Mouse (Mus musculus) hindbrain, embryonic 16.5 days (tissue): ENCODE results near the gene Gria3. TPM values are rescaled to one million over a fixed set of nuclear protein-coding genes. Genes with fewer than 3 reads are reported as not detected.

Experiments used
- ATAC-seq: fragments of 200-750 bp; cut with Nextera tagmentation; 2 replicates; pipeline ENCODE4 v1.8.0; 2017; ENCODE audit warnings: moderate TSS enrichment, moderate library complexity
- H3K27ac ChIP-seq: fragments of 300-500 bp; sonication (generic); 2 replicates; pipeline ENCODE4 v1.5.1; 2014; ENCODE audit warnings: low read depth, mild to moderate bottlenecking, control low read depth, low read length, moderate library complexity
- H3K27me3 ChIP-seq: fragments of 300-500 bp; sonication (generic); replicated peaks from 2 replicates; pipeline ENCODE4 v1.6.1; 2014; ENCODE audit warnings: low read length; ENCODE audit not compliant: control insufficient read depth, insufficient read depth
- H3K36me3 ChIP-seq: fragments of 300-500 bp; sonication (generic); 2 replicates; pipeline ENCODE4 v1.6.1; 2014; ENCODE audit warnings: mild to moderate bottlenecking, low read length, moderate library complexity, mixed read lengths; ENCODE audit not compliant: control insufficient read depth, insufficient read depth
- H3K4me1 ChIP-seq: fragments of 300-500 bp; sonication (generic); 2 replicates; pipeline ENCODE4 v1.6.1; 2014; ENCODE audit warnings: low read depth, low read length; ENCODE audit not compliant: control insufficient read depth, insufficient read depth
- H3K4me2 ChIP-seq: fragments of 300-500 bp; sonication (generic); 2 replicates; pipeline ENCODE4 v1.6.1; 2014; ENCODE audit warnings: mild to moderate bottlenecking, low read length, control low read depth, moderate library complexity
- H3K4me3 ChIP-seq: fragments of 300-500 bp; sonication (generic); 2 replicates; pipeline ENCODE4 v1.5.1; 2014; ENCODE audit warnings: mild to moderate bottlenecking, low read length, control low read depth, moderate library complexity
- H3K9ac ChIP-seq: fragments of 300-500 bp; sonication (generic); 2 replicates; pipeline ENCODE4 v1.6.1; 2014; ENCODE audit warnings: low read depth, mild to moderate bottlenecking, control low read depth, low read length, moderate library complexity
- H3K9me3 ChIP-seq: fragments of 300-500 bp; sonication (generic); 2 replicates; pipeline ENCODE4 v1.6.1; 2014; ENCODE audit warnings: mild to moderate bottlenecking, low read length, moderate library complexity; ENCODE audit not compliant: control insufficient read depth
- whole genome bisulfite sequencing: fragments of 180-500 bp; shearing (Covaris S2); extraction: QIAGEN DNeasy Blood & Tissue Kit; methylation state at CpG from one replicate; pipeline ENCODE4 v1.1.7; 2014; 5-methylcytosine and 5-hydroxymethylcytosine counted together
- polyA plus RNA-seq: library from polyadenylated mRNA; unstranded; fragments of >200 nt; fragmentation: Nextera tagmentation; extraction: Ambion mirVana; gene quantifications from 2 replicates; pipeline ENCODE4 v1.2.1, GENCODE M21; 2015

Gria3 gene
- polyA plus RNA-seq, result 20.4 and 20.5 TPM in 2 replicates

DNA sequence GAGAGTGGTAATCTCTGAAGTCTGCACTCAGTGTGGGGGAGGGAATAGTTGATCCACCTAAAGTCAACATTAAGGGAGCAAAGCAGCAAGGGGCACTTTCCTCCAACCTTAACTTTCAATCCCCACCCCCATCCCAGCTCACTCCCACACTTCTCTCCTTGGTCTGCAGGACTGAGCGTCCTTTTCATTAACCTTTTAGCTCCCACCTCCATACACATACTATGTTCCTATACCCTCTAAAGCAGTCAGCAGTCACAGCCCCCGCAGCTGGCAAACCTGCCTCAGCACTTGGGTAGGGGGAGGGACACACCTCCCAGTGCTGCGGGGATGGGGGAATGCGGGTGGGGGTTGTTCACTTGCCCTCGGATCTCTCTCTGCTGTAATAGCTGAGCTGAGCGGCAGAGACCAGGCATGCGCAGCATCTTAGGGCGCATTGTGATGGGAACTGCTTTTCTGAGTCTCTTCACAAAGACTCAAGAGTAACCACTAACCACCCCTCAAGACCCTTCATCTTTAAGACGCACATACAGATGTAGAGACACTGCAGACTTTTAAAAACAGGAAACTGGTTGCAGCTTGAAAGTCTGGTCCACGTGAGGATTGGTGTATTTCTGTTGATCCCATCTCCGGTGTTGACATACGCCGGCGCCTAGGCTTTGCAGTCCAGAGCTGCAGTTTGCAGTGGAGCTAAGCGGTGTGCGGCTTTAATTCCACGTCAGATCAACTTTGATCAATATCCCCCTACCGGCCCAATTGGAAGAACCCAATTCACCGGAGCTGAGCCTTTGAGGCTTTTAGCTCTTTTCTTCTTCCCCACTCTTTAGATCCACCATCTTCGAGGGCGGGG lies at the start of gene Gria3:
Gene Gria3 (plus strand): TSS at position 797 of the 847 bp plus-strand sequence.
- Histone ChIP-seq H3K9me3 (no peaks in the 10 kb centered on the region), H3K27me3 (no peaks in the 10 kb centered on the region), H3K4me1 (no peaks in the 10 kb centered on the region), H3K9ac (peak within 1 kb of the TSS; percentile 62), H3K4me2 (peak within 1 kb of the TSS; percentile 68), H3K27ac (peak within 1 kb of the TSS; percentile 56), H3K4me3 (peak within 1 kb of the TSS; percentile 50), H3K36me3 (no peaks in the 10 kb centered on the region)
- WGBS, result 13% methylated on average over 21 of the region's 21 CpGs
- peak; percentile 86 for ATAC-seq

- Histone ChIP-seq H3K9me3 (no peaks in the 10 kb centered on the region), H3K4me3 (no peak overlapping the region), H3K4me1 (no peaks in the 10 kb centered on the region), H3K27ac (no peak overlapping the region), H3K36me3 (no peaks in the 10 kb centered on the region), H3K9ac (no peak overlapping the region), H3K27me3 (no peaks in the 10 kb centered on the region), H3K4me2 (no peak overlapping the region)
- peak; percentile 69; the same call in 1 of the 2 replicates for ATAC-seq
- WGBS, result 34% methylated on average over 7 of the region's 7 CpGs
These were observed 13.6 kb upstream of the Gria3 start for GRCm38 (mm10) chrX:41387086-41387485.

- no peaks in the 10 kb centered on the region for H3K9me3 ChIP-seq
- no peaks in the 10 kb centered on the region for H3K27me3 ChIP-seq
- no peak overlapping the region for H3K27ac ChIP-seq
- no peaks in the 10 kb centered on the region for H3K36me3 ChIP-seq
- H3K9ac ChIP-seq, result no peak overlapping the region
- H3K4me3 ChIP-seq, result no peak overlapping the region
- WGBS, result 100% methylated on average over 1 of the region's 1 CpGs
- no peak overlapping the region for H3K4me2 ChIP-seq
- ATAC-seq, result no peak
- H3K4me1 ChIP-seq, result no peaks in the 10 kb centered on the region
These were observed 11.6 kb upstream of the Gria3 start for GRCm38 (mm10) chrX:41389079-41389478.

- Histone ChIP-seq H3K9me3 (no peaks in the 10 kb centered on the region), H3K4me2 (no peak overlapping the region), H3K27ac (no peak overlapping the region), H3K4me3 (no peak overlapping the region), H3K9ac (no peak overlapping the region), H3K36me3 (no peaks in the 10 kb centered on the region), H3K27me3 (no peaks in the 10 kb centered on the region), H3K4me1 (no peaks in the 10 kb centered on the region)
- ATAC-seq, result no peak
These were observed 2.2 kb upstream of the Gria3 start for GRCm38 (mm10) chrX:41398482-41398881.

GRCm38 (mm10) chrX:41401186-41401585 lies 532 bp downstream of the Gria3 start:
- Histone ChIP-seq H3K27ac (peak overlapping the region; percentile 56), H3K4me3 (peak overlapping the region; percentile 50), H3K4me2 (peak overlapping the region; percentile 68), H3K4me1 (no peaks in the 10 kb centered on the region), H3K9ac (peak overlapping the region; percentile 62), H3K27me3 (no peaks in the 10 kb centered on the region), H3K36me3 (no peaks in the 10 kb centered on the region), H3K9me3 (no peaks in the 10 kb centered on the region)
- peak; percentile 31; the same call in 1 of the 2 replicates for ATAC-seq
- WGBS, result 16% methylated on average over 17 of the region's 17 CpGs

DNA sequence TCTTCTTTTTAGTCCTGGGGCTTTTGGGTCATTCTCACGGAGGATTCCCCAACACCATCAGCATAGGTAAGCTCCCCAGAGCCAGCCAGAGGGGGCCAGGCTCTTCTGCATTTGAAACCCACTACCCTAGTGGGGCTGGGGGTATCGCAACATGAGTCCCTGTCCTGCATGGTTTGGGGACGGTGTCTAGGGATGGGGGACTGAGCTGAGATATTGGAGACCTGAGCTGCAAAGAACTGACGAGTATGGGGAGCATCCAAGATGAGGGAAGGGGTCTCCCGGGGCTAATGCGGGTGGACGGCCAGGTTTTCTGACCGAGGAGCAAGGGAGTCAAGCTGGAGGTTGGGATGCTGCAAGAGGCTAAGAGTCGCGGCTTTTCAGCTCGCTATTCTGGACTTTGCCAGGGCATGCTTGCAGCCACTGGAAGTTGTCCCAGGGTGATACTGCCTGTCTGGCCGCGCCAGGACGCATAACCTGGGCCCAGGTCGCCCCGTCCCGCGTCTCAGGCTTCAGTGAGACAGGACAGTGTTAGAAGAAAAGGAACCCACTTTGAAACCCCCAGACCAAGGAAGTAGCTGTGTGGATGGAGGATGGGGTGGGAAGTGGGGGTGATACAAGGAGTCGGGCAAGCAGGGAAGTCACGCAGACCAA lies 1.1 kb downstream of the Gria3 start:
- H3K9me3 ChIP-seq, result no peaks in the 10 kb centered on the region
- H3K4me1 ChIP-seq, result no peaks in the 10 kb centered on the region
- peak; percentile 38 for ATAC-seq
- H3K27me3 ChIP-seq, result no peaks in the 10 kb centered on the region
- H3K36me3 ChIP-seq, result no peaks in the 10 kb centered on the region
- WGBS, result 18% methylated on average over 19 of the region's 20 CpGs
- H3K4me3 ChIP-seq, result peak overlapping the region; percentile 50
- peak overlapping the region; percentile 68 for H3K4me2 ChIP-seq
- H3K9ac ChIP-seq, result peak overlapping the region; percentile 62
- H3K27ac ChIP-seq, result peak overlapping the region; percentile 56

DNA sequence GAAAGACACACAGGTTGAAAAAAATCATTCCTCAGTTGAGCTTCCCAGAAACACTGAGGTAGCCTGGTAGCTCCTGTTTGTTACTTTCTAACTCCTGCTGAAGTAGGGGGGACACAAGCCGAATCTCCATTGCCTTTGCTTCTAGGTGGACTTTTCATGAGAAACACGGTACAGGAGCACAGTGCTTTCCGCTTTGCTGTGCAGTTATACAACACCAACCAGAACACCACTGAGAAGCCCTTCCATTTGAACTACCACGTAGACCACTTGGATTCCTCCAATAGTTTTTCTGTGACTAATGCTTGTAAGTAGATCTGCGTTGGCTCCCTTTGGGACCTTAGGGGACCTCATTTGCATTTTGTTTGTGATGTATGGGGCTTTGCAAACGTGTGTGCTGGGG lies 2.0 kb downstream of the Gria3 start:
- ATAC-seq, result no peak
- no peaks in the 10 kb centered on the region for H3K9me3 ChIP-seq
- H3K4me2 ChIP-seq, result peak overlapping the region; percentile 68
- WGBS, result 16% methylated on average over 6 of the region's 6 CpGs
- no peak overlapping the region for H3K27ac ChIP-seq
- peak overlapping the region; percentile 50 for H3K4me3 ChIP-seq
- no peak overlapping the region; the same call in 1 of the 2 replicates for H3K9ac ChIP-seq
- no peaks in the 10 kb centered on the region for H3K36me3 ChIP-seq
- no peaks in the 10 kb centered on the region for H3K4me1 ChIP-seq
- H3K27me3 ChIP-seq, result no peaks in the 10 kb centered on the region

DNA sequence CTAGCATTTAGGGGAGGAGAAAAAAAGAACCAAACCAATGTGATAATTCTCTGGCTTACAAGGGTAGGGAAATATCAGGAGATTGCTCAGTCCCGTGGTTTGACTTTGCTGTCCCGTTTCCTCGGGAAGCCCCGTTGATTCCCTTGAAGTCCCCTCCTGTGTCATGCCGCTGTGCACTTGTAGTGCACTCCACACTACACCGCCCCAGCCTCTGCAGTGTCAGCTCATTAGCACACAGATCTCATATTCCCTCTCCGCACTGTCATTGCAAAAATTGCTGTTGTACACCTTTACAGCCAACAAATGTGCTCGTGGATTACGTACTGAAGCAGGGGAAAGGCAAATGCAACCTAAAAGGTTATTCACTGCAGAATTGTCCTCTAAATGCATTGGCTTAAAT lies 5.6 kb downstream of the Gria3 start:
- H3K27me3 ChIP-seq, result no peaks in the 10 kb centered on the region
- no peak overlapping the region for H3K4me3 ChIP-seq
- no peaks in the 10 kb centered on the region for H3K9me3 ChIP-seq
- ATAC-seq, result peak; percentile 60
- H3K27ac ChIP-seq, result no peak overlapping the region
- no peaks in the 10 kb centered on the region for H3K4me1 ChIP-seq
- no peaks in the 10 kb centered on the region for H3K36me3 ChIP-seq
- WGBS, result 48% methylated on average over 9 of the region's 9 CpGs
- H3K9ac ChIP-seq, result no peak overlapping the region
- H3K4me2 ChIP-seq, result peak overlapping the region; percentile 20

GRCm38 (mm10) chrX:41409791-41410190 lies 9.1 kb downstream of the Gria3 start:
- no peak overlapping the region for H3K4me3 ChIP-seq
- 50% methylated on average over 1 of the region's 1 CpGs for WGBS

More at GRCm38 (mm10) chrX:41409791-41410190, 9.1 kb downstream of the Gria3 start:
- Histone ChIP-seq H3K9ac (no peak overlapping the region), H3K4me2 (no peak overlapping the region), H3K36me3 (no peaks in the 10 kb centered on the region), H3K27ac (no peak overlapping the region), H3K9me3 (no peaks in the 10 kb centered on the region), H3K4me1 (no peaks in the 10 kb centered on the region), H3K27me3 (no peaks in the 10 kb centered on the region)
- no peak for ATAC-seq
